Mouse (Mus musculus) c-Kit-positive CD71-negative TER-119-negative erythroid progenitor cells, embryonic 14.5 days (primary cell): ENCODE results near the gene Wdr70.

Experiments
- DNase-seq: peaks from one replicate; pipeline ENCODE4 v3.0.0-alpha.2; 2013; ENCODE audit warnings: low read depth

Gene Wdr70

GRCm38 (mm10) chr15:7934105-7934504, 164.9 kb downstream of the Wdr70 start:
- no peak for DNase-seq

DNA sequence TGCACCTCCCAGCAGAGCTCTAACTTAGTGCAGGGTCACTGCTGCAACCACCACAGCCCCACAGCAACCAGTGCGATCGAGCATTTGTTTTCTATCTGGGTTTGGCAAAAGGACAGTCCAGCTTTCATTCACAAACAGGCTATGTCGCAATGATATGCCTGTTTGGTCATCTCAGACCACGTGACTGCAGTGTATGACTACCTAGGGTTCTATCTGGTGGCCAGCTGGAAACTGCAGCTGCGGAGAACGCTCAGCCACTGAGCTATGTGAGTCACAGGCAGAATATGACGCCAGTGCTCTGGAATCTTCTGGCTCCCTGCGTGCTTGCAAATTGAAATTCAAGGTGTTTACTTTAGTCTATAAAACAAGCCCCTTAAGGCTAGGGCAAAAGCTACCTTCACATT, 167.4 kb downstream of the Wdr70 start:
- no peak for DNase-seq

DNA sequence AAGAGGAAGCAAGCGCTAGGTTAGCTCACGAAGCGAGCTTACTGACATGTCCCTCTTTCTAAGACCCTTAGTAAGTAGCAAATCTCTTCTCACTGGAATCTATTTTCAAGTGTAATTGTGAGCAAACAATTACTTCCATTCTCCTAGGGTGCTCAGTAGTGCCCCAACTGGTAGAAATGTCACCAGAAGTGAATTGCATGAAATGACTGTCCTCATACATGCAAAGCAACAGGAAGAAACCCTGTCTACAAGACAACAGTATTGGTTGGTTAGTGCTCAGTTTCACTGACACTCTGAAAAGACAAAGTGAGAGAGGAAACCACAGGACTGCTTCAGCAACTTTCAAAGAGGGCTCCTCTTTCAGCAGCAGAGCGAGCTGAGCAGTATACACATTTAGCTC, 173.6 kb downstream of the Wdr70 start:
- DNase-seq, result no peak

GRCm38 (mm10) chr15:7923281-7923680, 175.7 kb downstream of the Wdr70 start:
- DNase-seq, result no peak

DNA sequence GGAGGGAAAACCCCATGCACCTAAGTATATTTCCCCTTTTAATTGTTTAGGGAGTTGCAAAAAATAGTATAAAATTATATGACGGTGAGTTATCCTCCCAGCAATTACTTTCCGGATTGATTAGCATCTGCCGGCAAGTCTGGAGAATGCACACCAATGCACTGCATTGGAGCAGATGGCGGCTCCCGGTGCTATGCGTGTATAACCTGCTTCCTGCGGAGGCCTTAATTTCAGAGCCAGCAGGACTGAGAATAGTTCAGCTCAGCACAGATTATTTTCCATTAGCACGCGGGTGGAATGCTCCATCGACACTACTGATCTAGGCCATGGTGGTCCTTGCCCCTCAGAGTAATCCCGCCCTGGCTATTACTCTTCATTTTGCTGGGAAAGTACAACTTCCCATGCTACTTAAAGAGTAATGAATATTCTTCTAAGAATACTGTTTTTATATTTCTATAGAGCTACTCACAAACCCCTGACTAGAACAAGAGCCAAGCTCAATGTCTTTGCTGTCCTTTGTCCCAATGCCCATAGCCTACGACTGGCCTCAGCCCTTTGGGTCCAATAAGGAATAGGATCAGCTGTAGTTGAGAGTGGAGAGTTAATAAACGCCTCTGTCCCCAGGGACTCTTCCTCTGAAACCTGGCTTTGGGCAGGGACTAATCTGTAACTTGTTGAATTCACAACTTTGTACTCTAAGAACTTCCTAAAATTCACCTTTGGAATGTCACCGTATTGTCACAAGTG, 176.5 kb downstream of the Wdr70 start:
- no peak for DNase-seq

DNA sequence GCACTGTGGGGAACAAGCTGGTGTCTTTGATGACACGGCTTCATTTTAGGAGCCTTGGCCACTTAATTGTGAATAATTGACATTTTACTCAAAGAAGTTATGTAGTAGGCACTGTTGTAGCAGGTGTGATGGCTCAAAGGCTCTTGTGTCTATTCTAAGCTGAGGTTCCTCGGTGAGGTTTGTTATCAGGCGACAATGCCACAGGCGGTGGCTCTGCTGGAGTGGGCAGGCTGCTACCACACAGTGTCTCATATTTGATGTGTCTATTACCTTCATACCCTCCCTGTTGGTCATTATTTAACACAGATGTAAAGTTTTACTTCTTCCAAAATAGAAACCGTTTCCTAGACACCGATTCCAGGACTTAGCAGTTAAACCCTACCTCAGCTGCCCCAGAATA, 177.9 kb downstream of the Wdr70 start:
- DNase-seq, result no peak

- no peak for DNase-seq
Observed at GRCm38 (mm10) chr15:7906491-7907035, 192.4 kb downstream of the Wdr70 start.

- DNase-seq, result no peak
Observed at GRCm38 (mm10) chr15:7899286-7899685, 199.7 kb downstream of the Wdr70 start.

DNA sequence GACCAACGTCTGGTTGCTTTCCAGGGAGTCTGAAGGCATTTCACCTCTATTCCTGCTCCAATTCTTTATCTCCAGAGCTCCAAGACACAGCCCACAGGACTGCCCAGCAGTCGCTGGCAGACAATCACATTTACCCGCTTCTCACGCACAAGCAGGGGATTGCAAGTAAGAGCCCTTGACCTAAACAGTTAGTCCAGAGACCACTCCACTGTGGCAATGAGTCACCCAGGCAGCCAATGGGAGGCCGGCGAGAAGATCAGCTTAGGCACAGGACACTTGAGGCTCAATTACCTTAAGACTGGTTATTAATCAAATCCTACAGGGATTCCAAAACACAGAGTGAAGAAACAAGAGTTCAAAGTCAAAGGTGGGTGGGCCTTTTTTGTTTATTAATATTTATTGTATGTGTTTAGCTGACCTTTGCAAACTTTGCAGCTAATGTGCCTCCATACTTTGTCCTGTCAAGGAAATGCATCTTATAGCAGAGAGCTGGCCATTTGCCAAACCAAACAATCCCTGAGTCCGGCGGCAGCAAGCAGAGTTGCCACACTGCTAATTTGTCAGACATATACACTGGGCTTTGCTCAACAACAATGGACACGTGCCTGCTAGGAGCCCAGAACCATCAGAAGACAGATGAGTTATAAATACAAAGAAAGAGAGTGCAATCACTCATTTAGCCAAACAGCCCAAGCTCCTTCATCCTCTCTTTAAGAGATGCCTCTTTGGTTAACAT, 207.3 kb downstream of the Wdr70 start:
- no peak for DNase-seq

DNA sequence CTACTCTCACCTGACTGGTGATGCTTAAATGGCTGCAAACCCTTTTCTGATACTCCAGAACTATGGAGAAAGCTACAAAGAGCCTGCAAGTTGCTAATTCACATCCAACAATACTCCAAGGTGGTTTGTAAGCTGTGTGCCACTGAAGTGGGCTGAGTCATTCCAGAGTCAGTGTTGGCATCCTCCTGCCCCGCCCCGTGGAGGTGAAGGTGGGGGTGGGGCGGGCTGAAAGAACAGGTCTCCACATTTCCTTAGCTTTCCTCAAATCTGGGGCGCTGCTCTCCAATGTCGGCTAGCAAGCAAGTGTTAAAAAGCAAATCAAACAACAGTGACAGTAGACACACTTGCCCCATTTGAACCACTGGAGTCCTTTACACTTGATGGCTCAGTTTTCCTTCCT, 208.7 kb downstream of the Wdr70 start:
- no peak for DNase-seq

- no peak for DNase-seq
Observed at GRCm38 (mm10) chr15:7889362-7889674, 209.7 kb downstream of the Wdr70 start.

DNA sequence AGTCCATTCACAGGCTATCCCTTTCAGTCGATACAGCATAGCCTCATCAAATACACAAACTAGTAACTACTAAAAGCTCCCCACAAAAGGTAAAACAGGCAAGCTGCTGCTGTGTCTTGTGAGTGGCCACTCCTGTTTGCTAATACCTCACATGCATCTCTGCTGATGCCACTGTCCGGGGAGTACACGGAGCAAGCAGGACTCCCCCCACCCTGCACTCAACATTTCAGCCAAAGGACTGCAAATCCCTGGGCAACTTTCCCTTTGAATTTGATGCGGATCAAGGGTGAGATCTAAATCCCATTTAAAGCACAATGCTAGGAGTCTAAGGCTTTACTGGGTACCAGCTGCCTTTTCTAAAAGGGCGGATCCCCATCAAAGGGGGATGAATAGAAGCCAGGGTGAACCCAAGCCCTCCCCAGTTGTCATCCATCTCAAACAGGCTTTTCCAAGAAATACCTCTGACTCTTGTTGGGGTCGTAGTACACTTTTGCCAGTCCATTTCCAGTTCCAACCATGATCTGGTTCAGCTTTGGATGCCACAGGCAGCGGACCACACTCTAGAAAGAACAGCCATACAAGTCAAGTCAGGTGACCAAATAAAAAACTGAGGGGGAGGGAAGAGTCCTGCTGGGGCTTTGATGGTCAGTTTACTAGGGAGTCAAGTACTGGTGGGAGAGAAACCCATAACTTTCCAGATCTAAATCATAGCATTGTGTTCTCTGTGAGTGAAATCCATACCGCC, 210.2 kb downstream of the Wdr70 start:
- no peak for DNase-seq

- DNase-seq, result no peak
Observed at GRCm38 (mm10) chr15:7886591-7886990, 212.4 kb downstream of the Wdr70 start.

DNA sequence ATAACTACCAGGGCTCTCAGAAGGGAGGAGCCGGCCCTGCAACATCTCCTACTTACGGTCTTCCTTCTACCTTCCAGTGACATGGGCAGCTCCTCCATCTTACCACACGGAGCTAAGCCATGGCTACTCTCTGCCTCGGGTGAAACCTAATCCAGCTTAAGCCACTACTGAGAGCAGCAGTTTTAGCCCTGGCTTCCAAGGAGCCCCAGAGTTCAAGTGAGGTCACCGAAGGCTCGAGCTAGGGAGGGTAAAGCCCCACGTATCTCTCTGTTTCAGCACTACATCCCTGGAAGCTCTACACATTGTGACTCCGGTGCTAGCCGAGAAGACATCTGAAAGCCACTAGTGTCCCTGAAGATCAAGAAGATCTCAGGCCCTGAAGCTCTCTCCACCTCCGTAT, 213.9 kb downstream of the Wdr70 start:
- no peak for DNase-seq

DNA sequence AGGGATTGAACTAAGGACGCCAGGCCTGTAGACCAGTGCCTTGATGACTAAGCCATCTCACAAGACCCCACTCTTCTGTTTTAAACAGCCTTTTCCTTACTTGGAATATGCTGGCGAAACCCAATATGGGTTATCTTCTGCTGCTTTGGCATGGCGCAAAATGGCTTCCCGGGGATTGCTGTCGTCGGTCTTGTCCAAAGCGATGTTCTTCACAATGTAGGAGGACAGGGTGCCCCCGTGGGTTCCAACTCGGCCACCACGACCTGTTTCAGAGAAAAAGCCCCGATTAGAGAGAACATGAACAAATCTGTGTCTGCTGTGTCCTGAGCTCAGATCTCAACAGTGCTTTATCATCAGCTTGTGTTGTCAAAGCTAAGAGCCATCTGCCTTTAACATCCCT, 214.8 kb downstream of the Wdr70 start:
- no peak for DNase-seq

GRCm38 (mm10) chr15:7879956-7880355, 219.1 kb downstream of the Wdr70 start:
- no peak for DNase-seq

DNA sequence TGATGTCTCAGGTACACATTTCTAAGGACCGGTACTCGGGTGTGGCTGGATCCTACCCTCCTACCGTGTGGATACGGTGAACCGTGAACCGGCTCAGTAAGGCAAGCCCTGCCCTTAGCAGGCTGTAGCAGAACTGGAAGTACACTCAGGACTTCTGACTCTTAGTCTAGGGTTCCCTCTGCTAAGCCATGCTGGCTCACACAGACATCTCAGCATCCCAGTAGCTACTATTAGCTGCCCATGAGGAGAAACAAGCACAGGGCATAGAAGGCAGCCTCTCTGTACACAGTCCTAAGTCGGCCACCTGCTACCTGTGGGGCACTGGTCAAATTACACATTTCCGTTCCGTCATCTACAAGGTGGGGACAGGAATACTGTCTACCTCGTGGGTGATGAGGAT, 220.1 kb downstream of the Wdr70 start:
- DNase-seq, result no peak

DNA sequence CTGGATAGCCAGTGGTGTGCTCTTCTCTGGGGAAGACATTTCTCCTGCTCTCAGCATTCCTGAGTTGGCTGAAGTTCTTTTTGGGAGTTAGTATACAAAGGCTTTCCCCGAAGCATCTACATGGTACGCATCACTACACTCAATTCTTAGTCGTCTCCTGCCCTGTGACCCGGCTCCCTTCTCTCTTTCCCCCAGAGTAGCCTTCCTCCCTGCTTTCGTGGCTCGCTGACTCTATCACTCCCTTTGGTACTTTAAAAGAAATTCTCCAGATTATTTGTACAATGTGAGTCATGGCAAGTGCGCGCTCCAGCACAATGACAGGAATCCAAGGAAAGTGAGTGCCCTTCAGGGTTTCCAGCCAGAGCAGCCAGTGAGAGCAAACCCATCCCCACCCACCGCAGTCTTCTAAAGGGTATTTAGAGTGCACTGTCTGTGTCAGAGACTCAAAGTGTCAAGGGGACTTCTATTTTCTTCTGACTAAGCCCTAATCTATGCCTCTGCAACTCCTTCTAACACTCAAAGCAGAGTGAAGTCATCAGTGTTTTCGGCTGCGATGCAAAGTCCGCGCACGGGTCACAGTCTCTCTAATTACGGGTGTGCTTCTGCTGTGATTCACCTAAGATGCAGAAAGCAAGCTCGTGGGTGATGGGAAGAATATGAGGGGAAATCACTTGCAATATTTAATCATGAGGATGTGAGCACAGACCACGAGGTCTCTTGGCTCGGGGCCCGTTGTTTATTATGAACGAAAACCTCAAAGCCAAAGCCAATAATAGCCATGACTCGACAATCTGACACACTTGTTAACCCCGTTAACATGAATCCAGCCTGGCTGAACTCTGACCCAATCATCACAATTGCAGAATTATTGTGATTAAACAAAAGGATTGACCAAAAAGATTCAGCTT, 221.2 kb downstream of the Wdr70 start:
- no peak for DNase-seq

- DNase-seq, result no peak
Observed at GRCm38 (mm10) chr15:7875879-7876278, 223.1 kb downstream of the Wdr70 start.

- DNase-seq, result no peak
Observed at GRCm38 (mm10) chr15:7872473-7872872, 226.5 kb downstream of the Wdr70 start.

- DNase-seq, result no peak
Observed at GRCm38 (mm10) chr15:7865305-7865704, 233.7 kb downstream of the Wdr70 start.

DNA sequence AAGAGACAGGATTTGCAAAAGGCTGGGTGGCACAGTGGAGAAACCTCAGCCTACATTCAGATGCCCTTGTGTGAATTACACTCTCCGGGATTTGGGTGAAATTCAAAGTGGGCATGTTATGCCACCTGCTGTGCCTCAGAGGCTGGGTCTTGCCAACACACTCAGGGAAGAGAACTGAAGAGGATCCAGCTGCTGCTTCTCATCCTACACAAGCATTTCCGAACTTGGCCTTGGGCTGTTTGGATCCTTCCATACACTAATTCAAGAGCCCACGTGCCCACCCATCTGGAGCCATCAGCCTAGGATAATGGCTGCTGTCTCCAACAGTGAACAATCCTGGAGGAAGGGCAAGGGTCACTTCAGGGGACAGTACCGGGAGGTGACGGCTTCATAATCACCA, 235.7 kb downstream of the Wdr70 start:
- DNase-seq, result no peak
